Mouse (Mus musculus) olfactory bulb, adult 2 months (tissue): ENCODE measurements at regions not wholly inside any gene's neighbourhood (a gene's known extent, or its start where the extent isn't known, plus 50 kb on each side); places are given as distances from the start of the nearest gene placed in this dataset.

Experiments
- CTCF ChIP-seq: fragments of 200-500 bp; IDR thresholded peaks from 2 replicates; pipeline ENCODE4 v1.5.1; 2012; ENCODE audit warnings: low read depth, mild to moderate bottlenecking, low read length, moderate library complexity; ENCODE audit not compliant: insufficient read depth
- POLR2A ChIP-seq: fragments of 200-500 bp; IDR thresholded peaks from 2 replicates; pipeline ENCODE4 v1.6.1; 2012; ENCODE audit warnings: mild to moderate bottlenecking, low read depth, low read length, moderate library complexity; ENCODE audit not compliant: insufficient read depth

- TF ChIP-seq CTCF = 0 out of 2 replicates have a peak, but pooled peaks have one; percentile 11
- TF ChIP-seq POLR2A = no peak
Measured at GRCm38 (mm10) chr10:42072758-42073157, 54.5 kb upstream of the Armc2 start.
